Mouse (Mus musculus): ENCODE data around the gene Ifna7.

DNA sequence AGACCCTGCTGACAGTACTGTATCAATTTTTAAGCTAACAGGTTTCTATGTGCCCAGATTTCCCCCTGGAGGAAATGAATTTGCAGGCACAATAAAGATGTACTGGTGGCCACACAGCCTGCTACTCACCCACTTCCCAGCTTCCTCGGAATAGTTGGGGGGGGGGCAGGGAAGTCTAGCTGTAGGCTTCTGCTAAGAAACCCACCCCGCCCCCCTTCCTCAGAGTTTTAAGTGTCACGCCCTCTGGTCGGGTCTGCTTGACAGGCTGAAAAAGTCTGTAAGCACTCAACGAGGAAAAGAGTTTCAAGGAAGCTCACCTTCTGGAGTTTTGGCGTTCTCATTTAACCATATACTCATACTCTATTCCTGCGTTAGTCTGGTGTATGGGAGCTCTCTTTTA is 47.3 kb downstream of the Ifna7 start:
- TF ChIP-seq CTCF (IDR thresholded peaks at IDR 0.05; ENCODE audit: low read depth, low read length), result no peak
- no peak for TF ChIP-seq POLR2A (IDR thresholded peaks at IDR 0.05; ENCODE audit: borderline replicate concordance, low read depth, low read length)

Measured in bone marrow macrophage, adult 2 months (primary cell).